Mouse (Mus musculus): ENCODE results near the gene Fndc4.

Fndc4 gene

DNA sequence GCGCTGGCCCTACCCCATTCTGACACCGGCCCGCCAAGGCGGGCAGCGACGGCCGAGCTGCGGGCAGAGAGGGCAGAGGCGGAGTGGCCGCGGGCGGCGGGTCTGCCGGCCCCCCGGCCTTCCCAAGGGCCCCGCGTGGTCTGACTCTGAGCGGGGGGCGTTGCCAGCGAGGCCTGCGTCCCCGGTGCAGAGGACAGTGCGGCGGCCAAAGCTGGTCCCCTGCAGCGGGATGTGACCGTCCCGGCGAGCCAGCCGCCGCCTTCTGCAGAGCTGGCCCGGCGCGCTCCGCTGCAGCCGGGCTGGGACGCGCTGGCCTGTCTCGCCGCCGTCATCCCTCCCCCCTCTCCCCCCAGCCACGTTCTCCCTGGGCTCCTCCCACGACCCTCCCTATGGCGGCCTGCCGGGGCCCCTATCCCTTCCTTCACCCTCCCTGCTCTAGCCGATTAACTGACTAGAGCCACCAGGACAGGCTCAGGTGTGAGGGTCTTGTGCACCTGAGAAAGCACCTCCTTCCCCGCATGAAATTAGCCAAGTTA, at the start of gene Fndc4:
Gene Fndc4, minus strand, starts transcription at position 475 of the 536 bp plus-strand sequence.
- DNase-seq (ENCODE audit: low read depth, low spot score) = peak; percentile 48

DNA sequence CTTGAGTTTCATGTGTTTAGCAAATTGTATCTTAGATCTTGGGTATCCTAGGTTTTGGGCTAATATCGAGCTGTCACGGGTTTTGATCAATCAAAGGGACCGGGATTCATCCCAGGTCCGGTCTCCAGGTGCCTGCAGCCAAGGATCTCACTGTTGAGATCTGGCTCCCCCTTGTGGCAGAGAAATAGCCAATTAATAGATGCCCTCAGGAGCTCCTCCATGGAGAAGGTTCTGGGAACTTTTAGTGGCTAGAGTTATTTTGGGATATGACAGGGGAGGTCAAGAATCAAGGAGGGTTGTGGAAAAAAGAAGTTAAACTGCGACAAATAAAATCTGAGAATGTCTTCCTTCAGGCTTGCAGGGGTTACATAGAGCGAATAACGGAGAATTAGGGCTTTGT, 32.4 kb upstream of the Fndc4 start:
- peak; percentile 79 for DNase-seq (ENCODE audit: low read depth, low spot score)

DNA sequence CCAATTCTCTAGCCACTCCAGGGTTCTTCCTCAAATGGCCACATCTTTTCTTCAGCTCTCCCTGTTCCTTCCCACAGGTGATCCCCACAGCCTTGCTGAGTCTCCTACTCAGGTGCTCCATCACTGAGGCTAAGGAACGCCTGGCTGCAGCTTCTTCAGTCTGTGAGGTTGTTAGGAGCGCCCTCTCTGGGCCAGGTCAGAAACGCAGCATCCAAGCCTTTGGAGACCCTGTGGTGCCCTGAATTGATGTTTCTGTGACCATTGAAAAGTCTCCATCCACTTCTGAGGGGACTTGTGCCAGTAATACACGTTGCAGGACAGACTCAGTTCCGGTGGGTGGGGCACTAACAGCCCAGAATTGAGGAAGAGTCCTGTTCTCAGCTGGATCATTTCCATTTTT, 31.0 kb upstream of the Fndc4 start:
- DNase-seq (ENCODE audit: low read depth, low spot score) = peak; percentile 62

DNA sequence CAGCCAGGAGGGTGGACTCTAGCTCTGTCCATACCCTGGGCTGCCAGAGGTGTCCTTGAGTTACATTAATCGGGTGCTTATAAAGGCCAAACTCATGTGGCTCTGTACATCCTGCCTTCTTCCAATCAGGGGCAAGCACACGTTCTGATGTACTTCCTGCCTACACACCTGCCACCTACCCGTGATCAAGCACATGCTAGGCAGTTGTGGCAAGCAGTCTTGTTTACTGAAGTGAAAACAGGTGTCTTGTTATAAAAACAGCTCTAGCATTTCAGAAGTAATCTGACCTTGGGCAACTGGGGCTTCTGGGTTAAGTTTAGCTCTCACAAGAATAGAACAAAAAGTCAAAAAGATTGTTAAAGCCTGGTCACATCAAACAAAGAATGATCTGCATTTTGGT, 28.2 kb upstream of the Fndc4 start:
- no peak for DNase-seq (ENCODE audit: low read depth, low spot score)

DNA sequence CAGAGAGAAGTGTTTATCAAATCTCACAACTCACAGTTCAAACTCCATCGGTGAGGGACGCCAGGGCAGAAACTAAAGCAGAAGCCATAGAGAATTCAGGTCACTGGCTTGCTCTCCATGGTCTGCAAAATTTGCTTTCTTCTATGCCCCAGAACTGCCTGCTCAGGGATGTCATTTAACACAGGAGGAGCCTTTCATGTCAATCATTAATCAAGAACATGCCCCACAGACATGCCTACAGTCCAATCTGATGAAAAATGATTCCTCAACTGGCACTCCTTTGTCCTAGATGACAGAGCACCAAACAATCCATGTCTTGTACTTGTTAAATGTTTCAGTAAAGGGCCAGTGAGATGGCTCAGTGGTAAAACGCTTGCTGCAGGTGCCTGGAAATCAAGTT, 26.9 kb upstream of the Fndc4 start:
- no peak for DNase-seq (ENCODE audit: low read depth, low spot score)

DNA sequence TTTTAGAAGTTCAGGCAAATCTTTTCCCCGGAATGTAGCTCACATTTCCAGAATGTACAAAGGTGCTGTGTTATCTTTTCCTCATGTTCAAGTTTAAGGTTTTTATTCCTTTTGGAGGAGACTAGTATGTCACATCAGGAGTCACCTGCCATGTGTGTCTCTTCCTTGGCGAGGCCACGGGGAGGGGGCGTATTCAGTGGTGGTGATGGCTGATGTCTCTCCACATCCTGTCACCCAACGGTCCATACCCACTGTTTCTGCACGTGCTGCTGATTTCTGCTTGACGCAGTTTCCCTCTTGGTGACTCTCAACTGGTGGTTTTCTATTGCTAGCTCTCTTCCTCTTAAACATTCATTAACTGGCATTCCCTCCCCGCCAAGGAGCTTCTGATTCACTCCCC, 16.9 kb upstream of the Fndc4 start:
- DNase-seq (ENCODE audit: low read depth, low spot score) = no peak

DNA sequence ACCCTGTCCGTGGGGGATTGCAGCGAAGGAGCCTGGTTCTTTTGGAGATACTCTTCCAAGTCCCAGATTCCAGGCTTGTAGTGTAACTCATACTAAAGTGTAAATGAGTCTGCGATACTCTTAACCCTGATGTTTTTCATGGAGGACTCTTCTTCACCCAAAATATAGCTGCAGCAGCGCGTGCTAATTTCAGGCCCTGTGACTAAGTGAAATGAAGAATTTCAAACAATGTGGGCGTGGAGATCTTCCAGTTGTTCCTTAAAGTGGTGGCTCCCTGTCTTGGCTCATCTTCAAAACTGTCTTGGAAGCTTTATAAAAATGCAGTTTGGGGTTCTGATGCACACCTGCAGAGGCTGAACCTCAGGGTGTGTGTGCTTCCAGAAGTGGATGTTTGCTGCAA, 7.2 kb upstream of the Fndc4 start:
- no peak for DNase-seq (ENCODE audit: low read depth, low spot score)

DNA sequence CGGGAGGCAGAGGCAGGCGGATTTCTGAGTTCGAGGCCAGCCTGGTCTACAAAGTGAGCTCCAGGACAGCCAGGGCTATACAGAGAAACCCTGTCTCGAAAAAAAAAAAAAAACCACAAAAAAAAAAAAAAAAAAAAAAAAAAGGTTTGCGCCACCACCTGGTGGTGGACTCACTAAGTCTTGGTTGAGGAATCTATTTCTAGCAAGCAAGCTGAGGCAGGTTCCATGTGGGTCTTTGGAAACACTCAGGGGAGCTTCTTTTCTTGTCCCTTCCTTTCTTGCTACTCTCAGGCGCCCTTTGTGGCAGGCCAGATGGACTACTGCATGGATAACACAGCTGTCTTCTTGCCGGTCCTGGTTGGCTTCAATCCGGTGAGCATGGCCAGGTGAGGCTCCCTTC, 6.0 kb upstream of the Fndc4 start:
- DNase-seq (ENCODE audit: low read depth, low spot score) = peak; percentile 9

DNA sequence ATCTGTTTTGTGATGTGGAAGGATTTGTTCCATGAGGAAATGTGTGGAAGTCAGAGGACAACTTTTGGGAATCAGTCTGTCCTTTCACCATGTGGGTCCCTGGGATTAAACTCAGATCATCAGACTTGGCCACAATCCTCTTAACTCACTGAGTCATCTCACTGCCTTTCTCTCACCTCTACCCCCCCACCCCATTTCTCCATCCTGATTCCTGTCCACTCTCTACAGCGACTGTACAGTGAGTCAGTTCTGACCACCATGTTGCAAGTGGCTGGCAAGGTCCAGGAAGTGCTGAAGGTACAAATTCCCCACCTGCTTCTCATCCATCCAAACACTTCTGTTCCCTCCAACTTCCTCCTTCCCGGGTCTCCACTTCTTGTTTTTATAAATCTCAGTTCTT, 2.6 kb upstream of the Fndc4 start:
- DNase-seq (ENCODE audit: low read depth, low spot score) = no peak

DNA sequence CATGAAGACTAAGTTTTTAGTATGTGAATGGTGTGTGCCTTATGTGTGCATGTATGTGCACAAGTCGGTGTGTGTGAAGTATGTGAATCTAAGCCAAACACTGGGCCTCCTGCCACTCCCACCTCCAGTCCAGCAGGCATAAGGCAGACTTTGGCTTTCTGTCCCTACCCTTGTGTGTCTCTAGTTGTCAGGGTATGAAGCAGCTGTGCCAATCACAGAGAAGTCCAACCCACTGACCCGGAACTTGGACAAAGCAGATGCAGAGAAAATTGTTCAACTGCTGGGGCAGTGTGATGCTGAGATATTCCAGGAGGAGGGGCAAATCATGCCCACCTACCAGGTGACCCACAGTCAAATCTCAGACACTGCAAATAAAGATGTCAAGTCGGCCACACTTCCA, 2.1 kb upstream of the Fndc4 start:
- no peak for DNase-seq (ENCODE audit: low read depth, low spot score)

DNA sequence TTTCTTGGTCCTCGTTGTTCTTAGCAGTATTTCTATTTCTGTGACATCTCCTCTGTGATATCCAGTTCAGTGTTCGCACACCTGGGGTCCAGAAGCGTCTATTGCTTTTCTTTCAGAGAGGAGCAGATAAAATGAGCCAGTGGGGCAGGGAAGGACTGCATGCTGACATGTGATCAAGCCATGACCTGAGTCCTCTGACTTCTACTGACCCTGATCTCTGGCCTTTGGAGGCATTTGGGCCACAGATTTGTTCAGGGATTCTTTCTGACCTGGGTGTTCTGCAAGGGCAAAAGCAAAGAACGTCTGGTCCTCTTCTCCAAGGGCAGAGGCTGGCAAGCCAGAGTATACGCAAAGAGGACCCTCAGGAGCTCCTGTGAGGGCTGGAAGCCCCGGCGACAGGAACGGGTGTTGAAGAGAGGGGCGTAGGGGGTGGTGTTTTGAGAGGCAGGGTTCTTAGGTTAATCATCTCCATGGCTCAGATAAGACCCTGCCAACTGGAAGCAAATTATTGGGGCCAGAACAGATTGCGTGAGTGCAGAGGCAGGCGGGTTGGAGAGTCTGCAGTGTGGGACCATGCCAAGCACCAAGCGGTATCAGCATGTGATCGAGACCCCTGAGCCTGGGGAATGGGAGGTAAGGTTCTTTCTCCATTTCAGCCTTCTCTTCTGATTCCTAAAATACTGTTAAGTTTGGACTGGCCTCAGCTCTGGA, 1.3 kb upstream of the Fndc4 start, which contains the start of gene Gckr:
Gene Gckr, plus strand, starts transcription at position 397 of the 711 bp plus-strand sequence.
- no peak for DNase-seq (ENCODE audit: low read depth, low spot score)

DNA sequence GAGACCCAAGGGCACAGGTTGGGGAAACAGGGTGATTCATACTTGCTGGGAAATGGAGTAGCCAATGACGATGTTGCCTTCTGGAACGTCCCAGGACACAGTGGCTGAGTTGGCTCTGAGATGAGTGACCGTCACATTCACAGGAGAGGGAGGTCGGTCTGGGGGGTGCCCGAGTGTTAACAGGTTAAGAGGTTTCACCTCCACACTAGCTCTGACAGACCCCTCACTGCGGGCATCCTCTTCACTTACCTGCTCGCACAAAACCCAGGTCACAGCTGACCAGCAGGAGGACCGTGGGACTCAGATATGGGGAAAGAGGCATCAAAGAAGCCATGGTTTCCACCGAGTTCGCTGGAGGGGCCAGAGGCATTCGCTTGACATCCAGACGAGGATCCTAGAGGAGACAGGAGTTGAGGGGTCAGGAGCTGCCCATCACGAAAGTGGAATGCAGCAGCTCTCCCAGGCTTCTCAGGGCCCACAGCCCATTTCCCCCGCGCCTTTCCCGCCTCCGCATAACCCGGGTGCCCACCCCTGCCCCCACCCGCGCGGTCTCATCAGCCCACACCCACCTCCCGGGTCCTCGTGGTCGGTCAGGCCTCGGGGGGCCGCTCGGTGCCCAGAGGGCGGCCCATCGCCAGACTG, 795 bp downstream of the Fndc4 start:
- DNase-seq (ENCODE audit: low read depth, low spot score) = peak; percentile 9

DNA sequence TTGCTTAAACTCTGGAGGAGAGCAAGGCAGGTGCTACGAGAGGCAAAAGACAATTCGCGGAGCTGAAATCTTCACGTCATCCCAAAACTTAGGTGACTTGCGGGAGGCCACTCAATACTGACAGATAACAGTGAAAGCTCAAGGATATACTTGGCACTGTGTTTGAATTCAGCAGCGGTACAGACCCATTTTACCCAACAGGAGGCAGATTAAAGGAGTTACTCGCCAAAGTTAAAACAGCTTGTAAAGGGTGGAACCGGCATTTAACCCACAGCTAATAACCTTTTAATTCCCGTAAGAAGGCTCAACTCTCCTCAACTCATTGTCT, 4.6 kb downstream of the Fndc4 start:
- no peak for DNase-seq (ENCODE audit: low read depth, low spot score)

DNA sequence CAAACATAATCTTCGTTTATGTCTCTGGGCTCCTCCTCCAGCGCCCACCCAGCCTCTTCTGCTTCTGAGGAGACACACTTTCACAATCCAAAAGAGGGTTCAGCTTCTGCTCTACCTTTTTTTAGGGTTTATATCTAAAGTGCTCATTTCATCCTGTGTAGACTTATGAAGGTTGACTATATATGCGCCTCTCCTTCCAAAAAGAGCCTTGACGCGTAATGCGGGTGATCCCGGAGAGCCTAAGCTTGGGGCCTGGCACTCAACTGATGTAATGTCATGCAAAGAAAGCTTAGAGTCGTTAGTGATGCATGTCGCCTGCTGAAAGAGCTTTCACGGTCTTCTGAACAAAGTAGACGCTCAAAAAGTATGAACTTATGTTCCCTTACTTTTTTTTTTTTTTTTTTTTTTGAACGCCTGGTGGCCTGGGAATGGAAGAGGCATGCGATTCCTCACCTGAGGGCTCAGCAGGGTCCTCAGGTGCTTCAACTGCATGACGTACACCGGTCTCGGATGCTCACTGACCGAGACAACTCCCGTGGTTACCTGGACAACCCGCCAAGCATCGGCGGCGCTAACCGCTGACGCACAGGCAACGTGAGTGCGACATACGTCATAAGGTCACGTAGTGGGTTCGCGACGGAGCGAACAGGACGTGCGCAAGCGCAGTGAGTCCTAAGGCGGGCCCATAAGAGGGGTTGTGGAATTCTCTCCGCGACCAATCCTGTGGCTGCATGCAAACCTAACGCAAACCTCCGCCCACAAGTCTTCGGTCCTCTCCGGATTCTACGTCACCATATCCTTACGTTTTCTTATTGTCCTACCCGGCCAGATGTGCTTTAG, 5.1 kb downstream of the Fndc4 start, which contains the start of gene Ift172:
Gene Ift172, minus strand, starts transcription at position 596 of the 840 bp plus-strand sequence.
- DNase-seq (ENCODE audit: low read depth, low spot score) = peak; percentile 99

DNA sequence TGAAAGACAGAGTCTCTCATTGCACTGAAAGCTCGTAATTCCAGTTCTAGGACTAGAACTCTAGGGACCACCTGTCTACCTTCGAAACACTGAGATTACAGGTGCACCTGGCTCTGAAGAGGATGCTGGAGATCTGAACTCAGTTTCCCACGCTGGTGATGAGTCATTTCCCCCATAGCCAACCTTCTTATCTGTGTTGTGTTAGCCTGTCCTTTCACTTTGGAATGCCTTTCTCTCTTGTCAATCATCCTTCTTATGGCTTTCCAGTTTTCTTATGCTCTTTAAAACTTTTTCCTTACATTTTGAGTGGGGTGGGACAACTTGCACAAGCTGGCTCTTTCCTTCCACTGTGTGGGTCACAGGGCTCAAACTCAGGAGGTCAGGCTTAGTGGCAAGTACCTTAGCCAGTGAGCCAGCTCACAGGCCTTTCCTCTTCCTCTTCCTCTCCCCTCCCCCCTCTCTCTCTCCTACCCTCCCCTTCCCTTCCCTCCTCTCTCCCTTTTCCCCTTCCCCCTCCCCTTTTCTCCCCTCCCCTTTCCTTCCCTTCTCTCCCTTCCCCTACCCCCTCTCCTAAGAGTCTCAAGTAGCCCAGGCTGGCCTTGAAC, 6.2 kb downstream of the Fndc4 start:
- DNase-seq (ENCODE audit: low read depth, low spot score) = peak; percentile 6

DNA sequence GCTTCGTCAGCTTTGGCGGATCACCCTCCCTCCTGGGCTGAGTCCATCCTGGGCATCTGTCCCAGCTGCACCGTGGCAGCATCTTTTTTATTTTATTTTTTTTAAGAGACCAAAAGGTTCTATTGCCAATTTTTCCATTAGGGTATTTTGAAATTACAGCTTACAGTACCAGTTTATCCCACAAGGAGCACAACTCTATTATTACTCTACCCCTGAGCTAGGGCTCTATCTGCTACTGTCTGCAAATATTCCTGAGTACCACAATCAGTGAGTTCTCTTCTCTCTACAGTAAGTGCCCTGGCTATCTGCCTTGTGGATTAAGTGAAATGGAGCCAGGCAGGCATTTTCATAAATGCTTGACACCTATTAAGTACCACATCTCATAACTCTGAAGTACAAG, 7.2 kb downstream of the Fndc4 start:
- no peak for DNase-seq (ENCODE audit: low read depth, low spot score)

DNA sequence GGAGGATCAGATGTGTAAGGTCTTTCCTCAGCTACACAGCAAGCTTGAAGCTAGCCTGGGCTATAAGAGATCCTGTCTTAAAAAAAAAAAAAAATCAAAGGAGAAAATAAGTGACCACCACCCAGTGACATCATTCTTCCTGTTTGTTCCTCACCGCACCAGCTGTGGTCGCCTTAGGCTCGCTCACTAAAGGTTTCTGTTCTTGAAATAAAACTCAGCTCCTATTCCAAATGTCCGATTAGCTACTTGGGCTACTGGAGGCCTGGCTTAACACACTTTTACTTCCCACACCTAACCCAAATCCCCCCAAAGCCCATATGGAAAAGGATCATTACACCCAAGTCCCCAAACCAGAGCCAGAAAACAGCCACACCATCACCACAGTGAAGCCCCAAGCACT, 7.7 kb downstream of the Fndc4 start:
- no peak for DNase-seq (ENCODE audit: low read depth, low spot score)

DNA sequence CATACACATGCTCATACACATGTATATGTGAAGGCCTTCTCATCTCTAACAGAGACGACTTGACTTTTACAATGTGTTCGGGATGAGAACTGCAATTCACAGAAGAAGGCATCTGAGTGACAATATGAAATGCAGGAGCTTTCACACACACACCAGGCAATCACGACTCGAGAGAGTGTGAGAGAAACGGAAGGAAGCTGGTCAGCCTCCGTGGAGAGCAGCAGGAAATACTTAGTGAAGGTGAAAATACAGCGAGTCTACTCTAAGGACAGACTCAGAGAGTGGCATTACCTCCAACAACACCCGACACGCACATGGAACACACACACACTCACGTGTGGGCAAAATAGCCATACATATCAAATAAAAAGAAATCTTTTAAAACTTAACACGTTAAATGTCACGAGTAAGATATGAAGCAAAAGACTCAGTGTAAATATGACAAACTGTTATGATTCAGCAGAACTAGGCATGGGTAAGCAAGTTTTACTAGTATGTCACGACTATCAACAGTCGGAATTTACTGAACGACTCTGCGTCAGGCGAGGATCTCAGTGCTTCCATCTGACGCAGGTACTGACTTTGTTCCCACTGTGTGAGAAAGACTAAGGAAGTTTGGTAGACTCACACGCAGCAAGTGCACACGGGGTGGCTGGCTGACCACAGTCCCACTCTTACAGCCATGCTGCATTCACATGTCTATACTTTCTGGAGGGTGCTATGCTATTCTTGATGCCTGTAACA, 16.5 kb downstream of the Fndc4 start:
- no peak for DNase-seq (ENCODE audit: low read depth, low spot score)

DNA sequence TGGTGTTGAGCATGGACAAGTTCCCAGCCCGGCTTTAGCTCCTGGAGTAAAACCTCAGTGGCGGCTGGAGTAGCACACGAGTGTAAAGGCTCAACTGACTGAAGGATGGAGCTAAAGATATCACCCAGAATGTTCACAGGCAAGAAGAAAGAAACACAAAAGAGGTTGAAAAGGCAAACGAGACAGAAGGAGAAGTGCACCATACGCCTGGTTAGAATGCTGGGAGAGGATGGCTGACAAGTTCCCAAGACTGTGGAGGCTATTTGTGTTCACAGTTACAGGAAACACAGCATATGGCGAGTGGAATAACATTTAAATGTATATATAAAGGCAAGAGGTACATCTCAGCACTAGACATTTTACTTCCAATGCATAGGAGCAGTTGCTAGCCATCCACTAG, 22.9 kb downstream of the Fndc4 start:
- DNase-seq (ENCODE audit: low read depth, low spot score) = no peak

DNA sequence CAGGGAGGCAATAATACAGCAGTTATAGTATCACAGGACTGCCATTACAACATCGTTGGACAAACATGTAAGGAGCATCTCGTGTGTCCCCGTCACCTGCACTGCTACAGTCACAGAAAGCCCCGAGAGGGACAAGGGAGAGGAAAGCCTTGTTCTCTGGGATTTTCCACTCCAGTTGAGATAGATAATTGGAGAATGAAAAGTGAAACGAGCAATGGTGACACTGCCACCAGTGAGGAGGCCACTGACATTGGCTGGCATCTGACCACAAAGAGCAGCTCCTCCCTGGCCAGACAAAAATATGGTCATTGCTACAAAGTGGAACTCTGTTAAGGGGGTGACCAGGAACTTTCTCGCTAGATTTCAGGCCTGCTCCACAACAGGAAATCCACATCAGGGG, 28.2 kb downstream of the Fndc4 start:
- DNase-seq (ENCODE audit: low read depth, low spot score) = no peak

DNA sequence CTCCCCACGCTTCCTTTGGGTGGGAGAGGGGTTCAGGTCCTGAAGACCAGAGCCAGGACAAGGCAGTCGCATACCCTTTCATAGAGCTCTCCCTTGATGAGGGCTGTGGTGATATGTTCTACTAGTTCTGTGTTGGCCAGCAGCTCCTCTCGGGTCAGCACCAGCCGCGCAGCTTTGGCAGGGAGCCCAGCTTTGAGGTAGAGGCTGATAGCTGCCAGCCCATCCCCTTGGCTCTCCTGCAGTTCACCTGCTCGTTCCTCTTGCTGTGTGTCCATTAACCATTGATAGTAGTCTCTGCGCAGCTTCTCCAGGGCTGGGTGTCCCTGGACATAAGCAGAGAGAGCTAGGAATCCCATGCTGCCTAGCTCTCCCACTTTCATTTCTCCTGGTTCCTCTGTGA, 29.8 kb downstream of the Fndc4 start:
- DNase-seq (ENCODE audit: low read depth, low spot score) = no peak
